8 mouse cellular contexts compared by ENCODE assay signal in the genomic region with DNA sequence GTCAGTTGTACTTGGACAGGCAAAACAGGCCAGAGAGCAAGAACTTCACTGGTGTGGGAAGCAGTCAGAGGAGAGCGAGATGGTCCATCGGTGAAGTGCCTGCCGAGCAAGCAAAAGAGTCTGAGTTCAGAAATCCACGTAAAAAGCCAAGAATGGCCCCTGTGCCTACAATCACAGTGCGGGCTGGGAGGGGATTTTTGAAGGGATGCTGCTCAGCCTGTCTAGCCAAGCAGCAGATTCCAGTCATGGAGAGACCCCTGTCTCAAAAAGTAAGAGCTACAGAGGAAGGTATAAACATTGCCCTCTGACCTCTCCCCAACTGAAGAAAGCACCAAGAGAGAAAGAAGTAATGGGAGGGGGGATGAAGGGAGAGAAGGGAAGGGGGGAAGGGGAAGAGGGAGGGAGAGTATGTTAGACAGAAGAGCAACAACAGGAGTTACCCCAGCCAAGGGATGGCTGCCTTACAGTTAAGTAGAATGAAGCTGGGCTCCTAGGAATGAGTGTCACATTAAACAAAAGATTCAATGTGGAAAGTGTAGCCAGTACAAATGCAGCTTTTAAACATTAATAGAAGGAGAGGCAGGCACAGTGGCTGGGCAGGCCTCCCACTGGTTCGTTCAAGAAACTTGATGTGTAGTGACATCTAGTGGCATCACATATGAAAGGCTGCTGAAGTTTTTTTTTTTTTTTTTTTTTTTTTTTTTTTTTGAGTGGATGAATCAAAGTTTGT.
DNase-seq lines count a peak whose midpoint lies in the region; ATAC-seq and TF ChIP-seq lines count a peak whose summit lies in the region.

No protein-coding gene starts in this region.

- peak; percentile 48 for ATAC-seq in megakaryocyte-erythroid progenitor cell, adult 5-6 weeks (replicated peaks; ENCODE audit: low FRiP score, low TSS enrichment, poor library complexity, severe bottlenecking)
- no peak for ATAC-seq in activated CD4-positive, CD25-positive, alpha-beta regulatory T cell, adult 4 months

- TF ChIP-seq CTCF in CH12.LX (conservative IDR thresholded peaks at IDR 0.05 in 1 of 2, IDR thresholded peaks at IDR 0.05 in 1 of 2; ENCODE audit: low read depth in 2 of 2, low read length in 2 of 2) = peak; percentile 27 to 83; a peak in 3 of 4 replicates
- peak; percentile 78 for TF ChIP-seq CTCF in layer of hippocampus, adult 2 months (conservative IDR thresholded peaks at IDR 0.05)
- peak; percentile 43; the same call in 1 of the 2 replicates for TF ChIP-seq CTCF in small intestine, adult 2 months (IDR thresholded peaks at IDR 0.05; ENCODE audit: extremely low read depth, insufficient read length, insufficient replicate concordance, low read depth, low read length)

- peak; percentile 85 for TF ChIP-seq RAD21 in CH12.LX (IDR thresholded peaks at IDR 0.05; ENCODE audit: low read depth, low read length)

- H3K9me3 ChIP-seq in CH12.LX (replicated peaks; ENCODE audit: low read length) = no peaks in the 10 kb centered on the region
- H3K9me3 ChIP-seq in forebrain, embryonic 10.5 days = no peaks in the 10 kb centered on the region

- no peak overlapping the region for H3K4me3 ChIP-seq in CH12.LX (replicated peaks in 1 of 3; ENCODE audit: low read depth in 2 of 3, low read length in 2 of 3, poor library complexity in 1 of 3)
- no peak overlapping the region for H3K4me3 ChIP-seq in forebrain, embryonic 10.5 days
- no peak overlapping the region for H3K4me3 ChIP-seq in layer of hippocampus, adult 2 months
- no peak overlapping the region for H3K4me3 ChIP-seq in small intestine, adult 2 months (ENCODE audit: low read depth, low read length)

- no peak overlapping the region for H3K9ac ChIP-seq in CH12.LX (ENCODE audit: insufficient read depth, low read depth)

- dilution Hi-C loops in CH12.LX (cut with MboI; ENCODE audit: extremely low pct_ligation_motif_present, extremely low pct_unique_long_range_greater_than_20kb, low sequenced_read_pairs) = no loop called here

- no peaks in the 10 kb centered on the region; a peak in 1 of 4 replicates for H3K4me1 ChIP-seq in CH12.LX (ENCODE audit: control insufficient read depth in 1 of 2, insufficient read depth in 2 of 2)
- H3K4me1 ChIP-seq in forebrain, embryonic 10.5 days = peaks cover 10% of the 10 kb centered on the region
- no peaks in the 10 kb centered on the region for H3K4me1 ChIP-seq in small intestine, adult 2 months (ENCODE audit: control insufficient read depth, insufficient read depth, insufficient read length, low read length)

- no peak for TF ChIP-seq POLR2A in CH12.LX (IDR thresholded peaks at IDR 0.05; ENCODE audit: low read depth, low read length)
- no peak for TF ChIP-seq POLR2A in small intestine, adult 2 months (IDR thresholded peaks at IDR 0.05; ENCODE audit: low read depth, low read length)

- DNase-seq in CH12.LX (ENCODE audit: extremely low read depth) (peak; percentile 51), MN1 (ENCODE audit: low spot score) (peak; percentile 70)
- DNase-seq in forebrain, embryonic 10.5 days (ENCODE audit: extremely low spot score, low spot score) = peak; percentile 51
- DNase-seq in heart, postnatal 4 days = peak; percentile 67
- peak; percentile 15 to 46 for DNase-seq in layer of hippocampus, adult 2 months (ENCODE audit: low spot score in 2 of 2)

- in situ Hi-C loops in CH12.LX (cut with MboI; ENCODE audit: low pct_ligation_motif_present, low pct_unique_long_range_greater_than_20kb, low sequenced_read_pairs) = loop anchor here (10.0 kb wide), 1 partner anchor 469 kb away; no protein-coding TSS in a partner anchor

- no peak overlapping the region for H3K27ac ChIP-seq in CH12.LX (ENCODE audit: insufficient read depth, low read depth)
- 0 out of 2 replicates have a peak overlapping the region, but pooled peaks have one; percentile 0 for H3K27ac ChIP-seq in forebrain, embryonic 10.5 days
- H3K27ac ChIP-seq in layer of hippocampus, adult 2 months = no peak overlapping the region
- no peak overlapping the region for H3K27ac ChIP-seq in small intestine, adult 2 months (ENCODE audit: insufficient read depth, low read depth, low read length)

- no peak for TF ChIP-seq EP300 in CH12.LX (IDR thresholded peaks at IDR 0.05; ENCODE audit: low read length)

- no peak overlapping the region for H3K4me2 ChIP-seq in CH12.LX (ENCODE audit: insufficient read depth, low read depth, poor library complexity, severe bottlenecking)

- no peaks in the 10 kb centered on the region for H3K27me3 ChIP-seq in CH12.LX (replicated peaks)
- H3K27me3 ChIP-seq in forebrain, embryonic 10.5 days (ENCODE audit: poor library complexity, severe bottlenecking) = no peaks in the 10 kb centered on the region
- no peaks in the 10 kb centered on the region for H3K27me3 ChIP-seq in small intestine, adult 2 months (ENCODE audit: control insufficient read depth, insufficient read depth, low read length)

- H3K79me2 ChIP-seq in CH12.LX (replicated peaks; ENCODE audit: control insufficient read depth, extremely low read depth, insufficient read depth, poor library complexity, severe bottlenecking) = no peaks in the 10 kb centered on the region

- WGBS in forebrain, embryonic 10.5 days = 45% methylated on average over 6 of the region's 6 CpGs
- WGBS in small intestine, adult 2 months = 65% methylated on average over 6 of the region's 6 CpGs

- no peaks in the 10 kb centered on the region for H3K36me3 ChIP-seq in CH12.LX (replicated peaks in 1 of 2; ENCODE audit: control insufficient read depth in 1 of 2, insufficient read depth in 1 of 2, low read length in 1 of 2)
- no peaks in the 10 kb centered on the region for H3K36me3 ChIP-seq in forebrain, embryonic 10.5 days (replicated peaks)
- no peaks in the 10 kb centered on the region for H3K36me3 ChIP-seq in small intestine, adult 2 months (ENCODE audit: control insufficient read depth, insufficient read depth, low read length)

TF ChIP-seq in CH12.LX, 34 proteins besides CTCF, POLR2A, EP300 and RAD21:
- TF ChIP-seq ZC3H11A (IDR thresholded peaks at IDR 0.05; ENCODE audit: low read depth, low read length) (peak; percentile 62), MAZ (IDR thresholded peaks at IDR 0.05; ENCODE audit: low read depth, low read length) (no peak), GABPA (IDR thresholded peaks at IDR 0.05; ENCODE audit: insufficient replicate concordance, low read depth, low read length) (no peak), SIN3A (IDR thresholded peaks at IDR 0.05; ENCODE audit: low read length) (no peak), IRF4 (IDR thresholded peaks at IDR 0.05; ENCODE audit: low read depth, low read length) (0 out of 2 replicates have a peak, but pooled peaks have one; percentile 32), NELFE (IDR thresholded peaks at IDR 0.05; ENCODE audit: low read depth, low read length) (no peak), JUN (IDR thresholded peaks at IDR 0.05; ENCODE audit: insufficient read depth, low read depth, low read length) (no peak), ETS1 (conservative IDR thresholded peaks at IDR 0.05; ENCODE audit: low read depth, low read length) (no peak), PAX5 (IDR thresholded peaks at IDR 0.05; ENCODE audit: low read length) (no peak), ZKSCAN1 (IDR thresholded peaks at IDR 0.05; ENCODE audit: borderline replicate concordance, low read depth, low read length) (no peak; the same call in 1 of the 2 replicates), TCF12 (IDR thresholded peaks at IDR 0.05; ENCODE audit: low read depth, low read length) (no peak), MXI1 (IDR thresholded peaks at IDR 0.05; ENCODE audit: low read depth, low read length) (no peak), ZNF384 (IDR thresholded peaks at IDR 0.05; ENCODE audit: low read depth, low read length) (peak; percentile 99), NRF1 (IDR thresholded peaks at IDR 0.05; ENCODE audit: low read depth, low read length) (no peak), CHD2 (IDR thresholded peaks at IDR 0.05; ENCODE audit: low read length) (no peak), POLR2AphosphoS2 (IDR thresholded peaks at IDR 0.05; ENCODE audit: low read depth, low read length) (no peak), USF2 (conservative IDR thresholded peaks at IDR 0.05; ENCODE audit: low read depth, low read length) (no peak), UBTF (IDR thresholded peaks at IDR 0.05; ENCODE audit: low read depth, low read length) (no peak), MAFK (IDR thresholded peaks at IDR 0.05; ENCODE audit: insufficient replicate concordance, low read length) (no peak), MYC (IDR thresholded peaks at IDR 0.05; ENCODE audit: low read depth, low read length) (no peak), TBP (conservative IDR thresholded peaks at IDR 0.05; ENCODE audit: low read depth, low read length) (no peak), JUND (conservative IDR thresholded peaks at IDR 0.05; ENCODE audit: low read depth, low read length) (no peak; the same call in 1 of the 2 replicates), ELF1 (IDR thresholded peaks at IDR 0.05; ENCODE audit: low read depth, low read length) (no peak), SMC3 (IDR thresholded peaks at IDR 0.05; ENCODE audit: low read depth, low read length) (peak; percentile 73), HCFC1 (IDR thresholded peaks at IDR 0.05; ENCODE audit: low read depth, low read length) (no peak), USF1 (IDR thresholded peaks at IDR 0.05; ENCODE audit: low read depth, low read length) (no peak)
